Mouse (Mus musculus) embryo, embryonic 10.5 days (tissue): ENCODE data around the gene Il1r1.
A peak's percentile ranks its signal among the peaks of the same experiment; 100 is the strongest.
"Not testable (repeated sequence)": the region's sequence is repeated elsewhere in the genome, so short reads cannot be mapped to it uniquely, and the experiment has no call there.

ENCODE experiments used
- DNase-seq: peaks from one replicate; pipeline ENCODE4 v3.0.0-alpha.2; 2015; ENCODE audit warnings: low spot score

Gene Il1r1

DNA sequence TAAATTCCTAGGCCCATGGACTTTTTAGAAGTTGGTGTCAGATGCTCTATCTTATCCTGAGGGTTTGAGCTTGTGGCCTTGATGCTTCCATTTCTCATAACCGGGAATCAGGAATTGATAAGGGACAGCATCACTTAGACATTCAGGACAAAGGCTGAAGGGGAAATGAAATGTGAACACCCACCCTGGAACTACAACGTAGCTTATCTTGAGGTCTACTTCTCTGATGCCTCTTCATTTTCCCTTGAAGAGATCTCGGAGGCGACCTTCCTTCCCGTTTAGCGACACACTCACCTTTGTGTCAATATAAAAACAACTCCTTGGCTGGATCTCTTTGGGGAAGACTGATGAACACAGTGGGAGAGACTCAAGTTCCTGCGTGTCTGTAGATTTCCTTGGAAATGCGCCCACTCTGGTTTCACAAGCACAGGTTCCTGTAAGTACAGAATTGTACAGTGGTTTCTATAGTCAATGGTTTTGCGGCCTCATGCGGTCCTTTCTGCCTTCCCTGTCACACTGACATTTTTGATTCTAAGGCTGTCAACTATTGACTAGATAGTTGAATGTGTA, 46.7 kb downstream of the Il1r1 start:
- no peak for DNase-seq

DNA sequence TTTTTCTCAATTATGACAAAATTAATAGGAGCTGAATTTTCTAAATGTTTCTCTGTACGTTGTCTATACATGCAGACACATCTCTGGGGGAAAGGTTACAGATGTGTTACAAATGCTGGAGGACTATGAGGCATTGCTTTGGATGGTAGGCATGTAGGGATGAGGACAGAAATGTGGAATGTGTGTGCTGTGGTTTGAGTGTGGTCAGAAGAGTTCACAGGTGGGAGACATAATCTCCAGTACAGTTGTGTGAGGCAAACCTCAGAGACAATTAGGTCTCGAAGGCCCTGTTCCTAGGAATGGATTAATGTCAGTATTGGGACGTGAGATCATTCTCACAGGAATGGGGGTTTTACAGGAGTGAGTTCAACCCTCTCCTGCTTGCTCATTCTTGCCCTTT, 47.3 kb downstream of the Il1r1 start:
- no peak for DNase-seq

DNA sequence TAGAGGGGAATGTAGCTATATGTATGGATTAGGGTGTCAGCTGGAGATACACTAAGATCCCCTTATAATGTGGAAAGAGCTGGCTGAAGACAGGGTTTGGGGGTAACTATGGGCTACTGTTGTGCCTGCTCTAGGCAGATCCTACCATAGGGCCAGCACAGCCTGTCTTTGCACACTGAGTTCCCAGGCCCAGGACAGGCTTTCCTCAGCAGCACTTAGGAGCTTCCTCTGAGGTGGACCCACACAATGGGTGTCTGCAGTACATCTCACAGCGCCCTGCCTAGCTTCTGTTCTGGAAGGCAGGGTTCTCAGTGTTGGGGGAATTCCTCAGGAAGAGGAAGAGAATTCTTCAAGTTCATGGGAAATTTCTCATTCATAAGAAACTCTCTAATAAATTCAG, 48.6 kb downstream of the Il1r1 start:
- no peak for DNase-seq

DNA sequence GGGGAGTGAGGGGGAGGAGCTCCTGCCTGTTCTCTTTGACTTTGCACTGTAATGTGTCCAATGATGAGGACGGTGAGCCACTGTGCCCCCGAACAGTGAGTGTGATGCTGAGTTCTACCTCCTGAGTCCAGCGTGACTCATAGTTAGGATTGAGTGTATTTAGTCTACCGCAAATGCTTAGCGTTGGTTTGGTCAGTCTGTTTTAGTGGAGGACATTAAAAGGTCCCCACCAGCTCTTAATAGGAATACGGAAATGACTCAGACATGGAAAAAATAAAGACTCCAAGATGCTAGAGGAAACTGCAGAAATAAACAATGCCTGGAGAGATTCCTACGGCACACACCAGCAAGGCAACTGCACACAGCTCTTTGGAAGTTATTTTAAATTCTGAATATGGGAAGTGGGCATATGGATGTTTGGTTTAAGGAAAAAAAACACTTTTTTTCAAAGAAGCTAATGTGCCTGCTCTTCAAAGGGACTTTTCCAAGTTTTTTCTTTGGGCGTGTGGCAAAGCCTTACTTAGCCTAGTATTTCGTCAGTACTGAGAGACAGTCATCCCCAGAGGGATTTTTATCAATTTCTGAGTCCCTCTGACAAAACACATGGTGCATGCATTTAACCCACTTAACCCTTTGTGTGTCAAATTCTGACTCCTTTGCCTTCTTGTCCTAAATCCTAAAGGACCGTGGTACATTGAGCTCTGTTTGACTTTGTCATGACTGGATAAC, 50.6 kb downstream of the Il1r1 start:
- DNase-seq, result no peak

DNA sequence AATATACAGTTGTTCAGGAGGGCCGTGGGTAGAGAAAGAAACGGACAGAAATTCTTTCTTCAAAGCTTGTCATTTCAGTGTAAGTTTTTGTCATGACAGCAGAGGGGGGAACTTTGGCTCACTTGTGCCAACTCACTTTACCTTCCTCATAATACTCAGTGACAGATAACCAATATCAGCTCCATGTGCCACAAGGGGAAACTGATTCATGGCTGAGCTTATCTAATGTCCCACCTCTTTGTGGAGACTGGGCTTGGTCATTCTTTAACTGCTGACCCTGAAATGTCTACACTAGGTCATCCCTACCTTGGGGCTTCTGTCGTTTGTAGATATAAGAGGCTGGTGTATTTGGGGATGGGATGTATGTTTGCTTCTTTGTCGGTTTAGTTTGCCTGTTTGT, 53.1 kb downstream of the Il1r1 start:
- DNase-seq, result no peak

DNA sequence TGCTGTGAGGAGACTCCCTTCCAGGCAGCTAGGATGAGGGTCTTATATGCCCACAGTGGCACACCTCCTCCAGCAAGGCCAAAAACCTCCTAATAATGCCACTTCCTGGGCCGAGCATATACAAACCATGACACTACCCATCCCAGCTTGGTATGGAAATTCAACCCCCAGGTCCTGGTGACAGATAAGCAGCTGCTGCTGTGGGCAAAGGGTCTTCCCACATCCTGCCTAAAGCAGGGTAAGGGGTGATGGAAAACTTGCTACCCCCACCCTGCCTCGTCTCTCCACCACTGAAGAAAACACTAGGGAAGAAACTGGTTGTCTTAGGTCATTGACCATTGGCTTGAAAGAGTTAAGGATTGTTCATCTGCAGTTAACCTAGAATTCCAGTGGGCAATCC, 53.8 kb downstream of the Il1r1 start:
- DNase-seq, result no peak

DNA sequence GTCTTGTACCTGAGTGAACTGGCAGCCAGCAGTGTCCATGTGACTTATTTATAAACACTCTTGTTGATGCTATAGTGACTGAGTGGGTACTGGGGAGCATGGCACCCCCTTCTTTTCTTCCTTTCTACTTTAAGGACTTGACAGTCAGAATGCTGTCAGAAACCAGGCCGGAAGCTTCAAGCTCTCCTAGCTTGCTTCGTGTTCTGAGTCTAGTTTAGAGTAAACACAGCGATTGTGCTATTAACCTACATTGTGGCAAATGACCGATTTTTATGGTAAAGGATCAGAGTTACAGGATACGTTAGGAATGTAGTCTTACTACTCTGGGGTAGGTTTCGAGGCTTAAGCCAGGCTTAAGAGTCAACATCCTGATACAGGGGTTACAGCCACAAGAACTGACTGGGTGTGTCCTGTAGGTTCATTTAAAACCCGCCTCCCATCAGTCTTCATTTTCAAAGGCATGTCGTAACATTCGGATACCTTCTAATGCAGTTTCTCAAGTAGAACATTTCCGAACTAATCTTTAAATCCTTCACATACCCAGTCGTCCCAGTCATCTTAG, 54.4 kb downstream of the Il1r1 start:
- no peak for DNase-seq

DNA sequence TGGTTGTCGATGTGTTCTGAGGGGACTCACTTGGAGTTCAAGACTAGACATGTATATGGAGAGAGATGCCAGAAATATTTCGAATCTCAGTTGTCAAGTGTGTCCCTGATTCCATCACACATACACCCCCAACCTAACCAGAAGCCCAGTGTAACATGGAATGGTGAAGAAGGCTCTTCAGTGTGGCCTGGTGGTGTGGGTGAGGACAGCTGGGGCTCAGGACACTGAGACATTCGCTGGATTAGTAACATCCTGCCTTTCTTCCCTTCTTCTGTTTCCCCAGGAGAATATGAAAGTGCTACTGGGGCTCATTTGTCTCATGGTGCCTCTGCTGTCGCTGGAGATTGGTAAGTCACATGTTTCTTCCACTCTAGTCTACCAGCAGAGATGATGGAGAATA, 57.1 kb downstream of the Il1r1 start:
- no peak for DNase-seq

DNA sequence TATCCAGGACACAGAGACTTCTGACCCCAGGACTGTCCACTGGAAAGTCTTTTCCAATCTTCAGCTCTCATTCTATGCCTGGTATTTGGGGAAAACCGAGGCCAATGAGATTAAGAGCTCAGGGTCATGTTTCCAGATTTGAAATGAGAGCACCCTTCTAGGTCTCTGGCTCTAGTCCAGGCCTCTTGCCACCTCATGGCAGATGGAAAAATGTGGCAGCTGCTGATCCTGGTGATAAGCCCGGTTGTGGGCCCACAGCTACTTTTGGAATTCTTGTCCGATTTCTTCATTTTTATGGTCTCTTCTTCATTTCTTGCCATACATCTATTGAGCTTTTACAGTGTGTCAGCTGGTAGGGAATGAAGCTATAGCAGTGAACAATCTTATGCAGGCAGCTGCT, 57.5 kb downstream of the Il1r1 start:
- DNase-seq, result no peak

DNA sequence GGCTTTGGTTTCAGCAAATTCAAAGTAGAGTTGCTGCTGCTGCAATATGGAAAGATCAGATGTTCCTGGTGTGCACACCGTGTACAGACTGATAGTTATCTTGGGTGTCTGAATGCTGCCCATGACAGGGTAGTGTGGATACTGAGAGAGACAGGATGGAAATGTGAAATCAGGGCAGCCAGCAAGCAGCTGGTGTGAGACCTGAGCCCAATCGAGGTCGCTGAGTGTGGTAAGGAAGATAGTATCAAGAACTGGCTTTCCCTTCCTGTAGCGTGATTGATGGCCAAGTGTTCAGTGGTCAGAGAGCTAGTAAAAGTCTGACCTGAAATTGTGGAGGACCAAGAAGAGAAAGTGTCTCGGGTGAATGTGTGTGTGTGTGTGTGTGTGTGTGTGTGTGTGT, 59.1 kb downstream of the Il1r1 start:
- DNase-seq, result no peak

DNA sequence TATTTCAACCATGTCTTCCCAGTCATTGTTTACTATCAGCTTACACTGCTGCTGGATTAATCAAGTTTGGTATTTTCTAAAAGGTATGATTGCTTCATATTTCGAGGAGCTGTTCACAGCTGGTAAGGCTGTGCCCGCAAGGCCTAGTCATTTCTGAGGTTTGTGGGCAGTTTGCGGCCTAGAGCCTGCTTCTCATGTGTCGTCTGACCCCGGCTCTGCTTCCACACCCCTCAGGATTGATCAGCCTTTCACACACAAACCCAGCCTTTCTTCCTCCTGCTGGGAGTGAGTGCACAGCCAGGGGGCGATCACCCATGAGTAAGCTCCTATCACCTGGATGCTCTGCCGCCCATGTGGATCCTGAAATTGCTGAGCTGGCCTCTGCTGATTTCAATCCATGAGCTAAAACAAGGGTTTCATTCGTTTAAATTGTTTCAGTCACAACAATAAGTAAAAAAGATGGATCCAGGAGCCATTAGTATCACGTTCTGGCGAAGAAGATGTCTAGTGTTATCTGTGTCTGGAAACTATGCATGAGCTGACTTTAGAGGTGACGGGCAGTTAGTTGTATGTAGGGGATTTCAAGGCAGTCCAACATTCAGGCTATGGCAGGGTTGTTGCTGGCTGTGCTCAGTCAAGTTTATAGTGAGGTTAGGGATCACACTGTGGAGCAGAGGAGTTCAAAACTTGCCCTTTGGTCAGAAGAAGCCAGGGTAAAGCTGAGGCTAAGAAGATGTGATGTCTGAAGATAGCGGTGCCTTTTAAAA, 65.8 kb downstream of the Il1r1 start:
- DNase-seq, result peak; percentile 5

DNA sequence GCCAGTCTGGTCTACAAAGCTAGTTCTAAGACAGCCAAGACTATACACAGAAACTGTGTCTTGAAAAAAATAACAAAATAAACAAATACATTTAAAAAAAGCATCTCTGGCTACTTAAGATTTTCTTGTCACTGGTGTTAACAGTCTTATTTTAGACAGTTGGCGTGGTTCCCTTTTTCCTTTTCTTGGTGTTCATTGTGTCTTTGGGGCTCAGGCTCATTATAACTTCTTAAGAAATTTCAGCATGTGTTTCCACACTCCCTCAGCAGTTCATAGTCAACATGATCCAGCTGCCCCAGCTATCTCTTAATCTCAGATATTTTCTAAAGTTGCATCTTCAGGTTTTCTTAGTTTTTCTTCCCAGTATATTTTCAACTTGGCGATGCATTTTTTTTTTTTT, 67.4 kb downstream of the Il1r1 start:
- no peak for DNase-seq

DNA sequence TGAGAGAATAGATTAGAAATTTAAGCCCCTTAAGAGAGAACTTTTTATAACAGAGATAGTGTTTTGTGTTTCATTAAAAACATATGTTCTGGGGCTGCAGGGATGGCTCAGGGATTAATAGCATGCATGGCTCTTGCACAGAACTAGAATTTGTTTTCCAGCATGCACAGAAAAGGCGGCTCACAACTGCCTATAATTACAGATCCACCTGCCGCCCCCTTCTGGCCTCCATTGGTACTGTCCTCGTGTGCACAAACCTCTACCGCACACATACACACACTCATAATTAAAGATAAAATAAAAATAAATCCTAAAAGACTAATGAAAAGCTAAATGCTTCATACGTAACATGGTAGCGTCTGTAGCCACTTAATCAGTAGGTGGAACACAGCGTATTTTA, 69.0 kb downstream of the Il1r1 start:
- DNase-seq, result no peak

DNA sequence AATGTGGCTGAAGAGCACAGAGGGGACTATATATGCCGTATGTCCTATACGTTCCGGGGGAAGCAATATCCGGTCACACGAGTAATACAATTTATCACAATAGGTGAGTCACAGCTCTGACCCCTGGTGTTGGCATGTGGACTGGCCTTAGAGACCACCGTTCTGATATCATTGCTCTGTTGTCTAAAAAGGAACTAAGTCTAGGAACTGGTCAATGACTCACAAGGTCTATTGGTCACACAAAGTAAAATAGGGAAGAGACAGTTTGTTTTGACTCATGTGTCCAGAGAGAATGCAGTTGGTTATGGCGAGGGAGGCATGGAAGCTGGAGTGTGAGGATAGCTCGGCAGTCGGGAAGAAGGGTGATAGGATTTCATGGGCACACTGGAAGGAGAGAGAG, 69.9 kb downstream of the Il1r1 start:
- DNase-seq, result no peak

DNA sequence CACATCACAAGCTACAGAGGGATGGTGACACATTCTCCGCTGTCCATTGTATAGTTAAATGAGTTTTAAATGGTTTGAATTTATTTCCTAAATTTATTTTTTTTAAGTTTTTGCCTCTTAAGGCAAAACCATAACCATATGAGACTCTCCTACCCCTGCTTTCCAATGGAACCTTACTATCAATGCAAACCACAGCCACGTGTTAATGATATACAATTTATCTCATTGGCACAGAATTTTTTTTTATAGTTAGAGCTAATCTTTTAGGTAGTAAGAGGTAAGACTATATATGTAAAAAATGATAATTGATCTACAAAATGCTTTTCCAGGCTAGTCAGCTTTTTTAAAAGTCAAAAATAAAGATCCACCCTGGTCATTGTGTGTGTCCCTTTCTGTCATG, 73.2 kb downstream of the Il1r1 start:
- DNase-seq, result no peak

DNA sequence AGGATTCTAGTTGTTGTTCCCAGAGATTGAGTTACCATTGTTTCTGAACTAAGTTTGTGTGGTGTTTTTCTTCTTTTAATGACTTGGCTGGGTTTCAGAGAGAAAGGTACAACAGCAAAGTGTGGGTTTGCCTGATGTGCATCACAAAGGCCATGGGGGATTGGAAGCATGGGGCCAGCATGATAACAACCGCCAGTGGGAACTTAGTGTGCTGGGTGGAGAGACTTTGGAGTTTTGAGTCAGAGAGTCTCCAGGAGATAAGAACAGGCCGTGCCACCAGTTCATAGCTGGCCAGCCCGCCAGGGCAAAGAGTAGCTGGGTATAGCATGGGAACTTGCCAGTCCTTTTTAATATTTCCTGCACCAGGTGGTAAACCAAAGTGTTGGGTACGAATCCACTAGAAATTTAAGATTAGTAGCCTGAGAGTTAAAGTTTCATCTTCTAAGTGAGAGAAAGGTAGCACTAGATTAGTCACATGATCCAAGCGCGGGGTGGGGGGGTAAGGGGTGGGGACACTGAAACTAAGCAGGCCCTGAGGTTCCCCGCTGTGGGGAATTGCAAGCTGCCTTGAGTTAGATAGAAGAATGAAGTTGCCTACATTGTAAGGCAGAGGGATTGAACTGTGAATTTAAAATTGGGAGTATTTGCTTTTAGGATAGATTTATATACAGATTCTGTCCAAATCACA, 78.4 kb downstream of the Il1r1 start:
- DNase-seq, result no peak

DNA sequence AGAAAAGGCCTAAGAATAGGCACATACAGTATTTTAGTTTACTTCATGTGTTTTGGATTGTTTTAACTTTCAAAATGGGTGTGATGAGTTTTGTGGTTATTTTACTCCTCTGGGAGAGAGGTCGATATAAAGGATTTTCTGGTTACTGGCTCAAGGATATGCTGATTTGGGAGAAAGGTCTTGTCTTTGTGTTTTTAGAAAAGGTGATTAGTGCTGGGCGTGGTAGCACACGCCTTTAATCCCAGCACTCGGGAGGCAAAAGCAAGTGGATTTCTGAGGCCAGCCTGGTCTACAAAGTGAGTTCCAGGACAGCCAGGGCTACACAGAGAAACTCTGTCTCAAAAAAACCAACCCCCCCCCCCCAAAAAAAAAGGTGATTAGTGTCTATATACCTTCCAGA, 79.4 kb downstream of the Il1r1 start:
- not testable (repeated sequence) for DNase-seq

DNA sequence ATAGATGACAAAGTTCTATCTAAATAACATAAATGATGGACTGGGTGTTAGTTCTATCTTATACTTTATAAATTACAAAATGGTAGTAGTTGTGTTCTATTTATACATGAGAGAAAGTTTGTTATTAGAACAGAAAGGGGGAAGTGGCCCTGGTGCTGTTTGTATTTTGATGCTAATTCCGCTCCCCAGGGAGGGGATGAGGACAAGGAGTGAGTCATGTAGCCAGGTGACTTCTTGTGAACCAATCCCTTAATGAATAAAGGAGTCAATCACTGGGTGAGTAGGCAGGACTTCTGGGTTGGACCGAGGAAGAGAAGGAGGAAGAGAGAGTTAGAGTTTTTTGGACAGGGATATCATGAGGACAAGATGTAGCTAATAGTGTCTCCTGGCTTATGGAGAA, 81.2 kb downstream of the Il1r1 start:
- DNase-seq, result no peak

DNA sequence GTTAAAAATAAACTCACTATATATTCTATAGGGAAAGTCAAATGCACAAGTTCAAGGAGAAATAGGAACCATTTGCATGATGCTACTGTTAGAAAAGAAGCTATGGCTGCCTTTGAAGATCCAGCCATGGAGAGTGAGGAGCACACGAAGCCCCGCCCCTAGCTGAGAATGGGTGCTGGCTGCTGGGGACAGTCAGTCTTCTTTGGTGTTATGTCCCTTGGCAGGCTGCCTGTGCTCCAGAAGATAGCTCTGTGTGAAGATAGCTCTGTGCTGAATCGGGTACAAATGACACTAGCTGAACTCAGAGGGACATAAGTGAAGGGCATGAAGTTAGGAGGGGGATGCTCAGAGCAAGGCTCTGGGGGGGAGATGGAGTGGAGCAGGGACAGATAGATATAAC, 86.2 kb downstream of the Il1r1 start:
- no peak for DNase-seq

DNA sequence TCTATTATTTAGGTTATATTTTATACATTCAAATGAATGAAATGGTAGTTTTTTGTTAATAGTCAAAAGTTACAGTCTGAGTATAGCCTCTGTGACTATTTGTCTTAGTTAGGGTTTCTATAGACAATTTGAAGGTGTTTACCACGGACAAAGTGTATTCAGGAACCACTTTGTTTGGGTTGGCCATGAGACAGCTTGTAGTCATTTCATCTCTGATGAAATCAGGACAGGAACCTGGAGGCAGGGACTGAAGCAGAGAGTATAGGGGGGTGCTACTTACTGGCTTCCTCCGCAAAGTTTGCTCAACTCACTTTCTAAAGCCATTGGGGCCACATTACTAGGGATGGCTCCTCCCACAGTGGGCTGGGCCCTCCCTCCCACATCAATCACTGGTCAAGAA, 86.7 kb downstream of the Il1r1 start:
- no peak for DNase-seq

DNA sequence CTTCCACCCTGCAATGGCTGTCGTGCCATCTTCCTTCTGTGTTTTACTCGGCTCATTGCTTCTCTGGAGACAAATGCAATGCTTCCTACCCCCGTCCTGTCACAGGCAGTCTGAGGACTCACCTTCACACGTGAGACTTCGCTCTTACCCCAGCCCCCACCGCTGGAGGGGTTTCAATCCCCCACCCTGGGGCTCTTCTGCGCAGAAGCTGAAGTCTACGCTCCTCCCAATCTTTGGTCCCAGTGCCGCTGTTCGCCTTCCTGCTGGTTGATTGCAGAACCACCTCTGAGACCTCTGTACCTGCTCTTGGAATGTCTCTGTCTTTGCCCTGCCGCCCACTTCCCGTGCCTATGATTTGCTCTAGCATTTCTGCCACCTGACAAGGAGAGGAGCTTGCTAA, 89.1 kb downstream of the Il1r1 start:
- no peak for DNase-seq

DNA sequence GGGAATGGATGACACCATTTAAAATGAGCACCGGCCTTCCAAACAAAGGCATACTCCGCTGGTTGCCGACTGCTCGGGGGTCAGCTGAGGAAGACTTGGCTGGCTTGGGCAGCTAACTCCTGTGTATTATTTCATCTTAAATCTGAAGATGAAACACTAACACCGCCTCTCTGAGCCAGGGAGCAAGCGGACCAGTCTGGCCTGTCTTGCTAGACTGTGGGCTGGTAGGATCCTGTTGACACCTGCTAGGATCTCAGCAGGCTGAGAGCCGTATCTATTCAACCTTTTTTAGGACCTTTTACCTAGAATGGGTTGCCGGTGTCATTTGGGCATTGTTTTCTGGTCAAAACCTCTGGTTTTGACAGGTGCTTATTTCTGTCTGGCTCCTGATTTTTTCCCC, 92.8 kb downstream of the Il1r1 start:
- DNase-seq, result no peak

DNA sequence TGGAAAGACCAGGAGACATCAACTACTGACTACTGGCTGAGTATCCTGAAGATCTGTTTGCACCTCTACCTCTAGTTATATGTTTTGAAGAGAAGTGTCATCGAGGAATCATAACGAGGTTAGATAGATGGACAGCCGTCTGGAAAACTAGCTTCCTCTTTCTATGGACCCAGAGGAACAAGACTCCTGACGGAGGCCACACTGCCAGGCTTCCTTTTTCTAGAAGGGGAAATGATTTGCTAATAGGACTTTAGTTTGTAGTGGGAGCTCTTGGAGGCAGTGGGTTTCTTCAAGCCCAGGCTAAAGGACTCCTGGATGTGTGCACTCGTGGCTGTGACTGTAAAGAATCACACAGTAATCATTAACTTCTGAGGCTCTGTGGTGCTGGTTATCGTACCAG, 96.9 kb downstream of the Il1r1 start:
- DNase-seq, result no peak
